Mouse (Mus musculus) cerebral cortex, adult 2 months (tissue): ENCODE data around the gene Rpl9-ps1.

Source experiments
- WGBS: fragments of 180-500 bp; shearing (Covaris S2); methylation state at CpG from one replicate; pipeline ENCODE4 v1.1.7; 2018; 5-methylcytosine and 5-hydroxymethylcytosine counted together

Gene Rpl9-ps1

DNA sequence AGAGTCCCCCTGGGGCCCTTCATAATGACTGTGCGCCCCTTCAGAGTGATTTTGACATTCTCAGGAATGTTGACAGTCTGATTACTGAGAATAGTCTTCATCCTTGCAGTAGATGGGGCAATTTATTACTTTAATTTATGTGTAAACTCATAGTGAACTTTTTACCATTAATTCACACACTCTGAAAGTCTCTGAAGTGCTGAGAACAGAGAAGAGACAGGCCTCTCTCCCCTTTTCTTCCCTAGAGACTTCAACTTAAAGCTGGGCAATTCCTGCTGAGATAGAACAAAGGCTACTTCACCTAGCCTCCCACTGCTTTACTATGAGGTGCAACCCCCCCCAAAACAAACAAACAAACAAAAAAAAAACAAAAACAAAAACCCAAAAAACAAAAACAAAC, at the start of gene Rpl9-ps1:
Gene Rpl9-ps1 (minus strand): TSS at position 101 of the 400 bp plus-strand sequence.
- WGBS: 92% methylated on average over 1 of the region's 1 CpGs

DNA sequence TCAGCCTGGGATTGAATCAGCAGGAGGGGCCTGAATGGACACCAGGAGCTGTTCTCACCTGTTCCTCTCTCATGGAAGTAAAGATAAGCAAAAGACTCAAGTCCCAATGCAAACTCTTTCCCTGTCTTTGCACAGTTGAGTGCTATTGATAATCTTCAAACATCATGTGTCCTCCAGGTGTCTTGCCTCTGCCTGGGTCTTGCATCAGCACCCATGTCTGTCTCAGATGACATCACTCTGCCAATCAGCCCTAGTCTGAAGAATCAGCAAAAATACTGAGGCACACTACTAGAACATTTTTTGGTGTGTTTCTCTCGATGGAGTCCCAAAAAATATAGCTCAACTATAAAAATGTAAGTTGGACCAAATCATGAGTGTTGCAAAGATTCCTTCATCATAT, 46.6 kb upstream of the Rpl9-ps1 start:
- WGBS: 73% methylated on average over 1 of the region's 1 CpGs

DNA sequence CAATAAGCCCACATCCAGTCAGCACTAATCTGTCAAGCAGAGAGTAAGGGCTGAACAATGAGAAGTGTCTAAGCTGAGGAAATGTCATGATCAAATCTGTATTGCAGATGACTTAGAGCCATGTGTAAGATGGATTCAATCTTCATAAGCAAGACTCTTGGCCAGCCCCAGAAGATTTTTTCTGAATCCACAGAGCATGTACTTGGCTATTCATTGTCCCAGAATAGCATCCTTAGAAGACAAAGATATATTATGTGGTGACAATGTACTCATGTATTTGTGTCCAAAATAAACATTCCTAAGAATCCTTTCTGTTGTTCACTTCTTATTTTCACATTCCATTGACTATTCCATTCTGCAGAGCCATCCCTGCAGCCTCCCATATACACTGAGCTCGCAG, 44.5 kb upstream of the Rpl9-ps1 start:
- 90% methylated on average over 1 of the region's 1 CpGs for WGBS

DNA sequence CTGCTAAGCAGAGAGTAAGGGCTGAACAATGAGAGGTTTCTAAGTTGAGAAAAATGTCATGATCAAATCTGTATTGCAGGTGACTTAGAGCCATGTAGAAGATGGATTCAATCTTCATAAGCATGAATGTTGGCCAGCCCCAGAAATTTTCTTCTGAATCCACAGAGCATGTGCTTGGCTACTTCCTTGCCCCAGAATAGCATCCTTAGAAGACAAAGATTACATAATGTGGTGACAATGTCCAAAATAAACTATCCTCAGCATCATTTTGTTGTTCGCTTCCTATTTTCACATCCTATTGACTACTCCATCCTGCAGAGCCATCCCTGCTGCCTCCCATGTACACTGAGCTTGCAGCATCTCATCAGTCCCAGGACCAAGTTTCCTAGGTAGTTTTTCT, 30.2 kb upstream of the Rpl9-ps1 start:
- WGBS: 41% methylated on average over 1 of the region's 1 CpGs

DNA sequence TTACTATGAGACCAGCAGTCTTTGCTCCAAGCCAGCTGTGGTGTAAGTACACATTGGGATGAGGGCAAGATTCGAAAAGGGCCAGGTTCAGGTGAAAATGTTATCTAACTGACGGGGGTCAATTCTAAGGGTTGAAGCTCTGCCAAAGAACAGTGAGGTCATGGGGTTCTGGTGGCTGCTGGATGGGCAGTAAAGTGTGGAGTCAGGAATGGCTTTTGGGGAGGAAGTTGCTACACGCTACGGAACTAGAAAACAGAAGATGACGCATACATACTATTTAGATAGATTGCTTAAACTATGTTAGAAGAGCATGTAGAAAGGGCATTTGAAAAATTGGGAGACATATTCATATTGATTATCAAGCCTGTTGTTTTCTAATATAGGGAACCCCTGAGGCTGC, 18.1 kb upstream of the Rpl9-ps1 start:
- 91% methylated on average over 5 of the region's 5 CpGs for WGBS

DNA sequence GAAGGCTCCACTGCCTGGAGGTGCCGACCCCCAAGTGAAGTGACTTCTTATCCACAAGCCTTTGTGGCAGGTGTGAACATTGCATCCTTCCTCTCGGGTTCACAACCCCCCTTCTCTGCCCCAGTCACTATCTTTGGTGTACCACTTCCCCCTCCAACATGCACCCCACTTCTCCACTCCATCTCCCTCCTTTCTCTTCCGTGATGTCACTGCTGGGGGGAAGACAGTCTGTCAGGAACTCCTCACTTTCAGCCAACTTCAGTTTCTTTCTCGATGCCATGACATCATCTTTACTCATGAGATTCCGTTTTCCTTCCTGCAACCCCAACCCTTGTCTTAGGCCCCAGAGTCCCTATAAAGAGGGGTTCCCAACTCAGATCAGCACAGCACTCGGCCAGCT, 16.8 kb upstream of the Rpl9-ps1 start, which contains the start of gene Ccl4:
Gene Ccl4 (plus strand): TSS at position 381 of the 400 bp plus-strand sequence.
- WGBS: 81% methylated on average over 6 of the region's 6 CpGs

DNA sequence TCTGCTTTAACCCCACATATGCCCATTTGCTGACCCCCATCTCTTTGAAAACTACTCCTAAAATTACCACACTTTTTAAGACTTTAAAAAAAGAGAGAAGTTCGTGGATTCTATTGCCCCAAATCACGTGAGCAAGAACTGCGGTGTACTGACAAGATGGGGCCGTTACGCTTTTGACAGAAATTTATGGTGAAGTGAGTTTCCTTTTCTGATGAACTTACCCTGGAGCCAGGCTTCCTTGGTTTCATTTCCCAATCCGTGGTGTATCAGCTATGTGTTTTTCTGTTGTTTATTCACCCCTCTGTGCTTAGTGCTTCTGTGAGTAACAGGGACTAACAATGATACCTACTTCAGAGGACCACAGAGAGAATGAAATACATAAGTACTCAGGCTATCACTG, 13.4 kb upstream of the Rpl9-ps1 start:
- WGBS: 78% methylated on average over 6 of the region's 6 CpGs

DNA sequence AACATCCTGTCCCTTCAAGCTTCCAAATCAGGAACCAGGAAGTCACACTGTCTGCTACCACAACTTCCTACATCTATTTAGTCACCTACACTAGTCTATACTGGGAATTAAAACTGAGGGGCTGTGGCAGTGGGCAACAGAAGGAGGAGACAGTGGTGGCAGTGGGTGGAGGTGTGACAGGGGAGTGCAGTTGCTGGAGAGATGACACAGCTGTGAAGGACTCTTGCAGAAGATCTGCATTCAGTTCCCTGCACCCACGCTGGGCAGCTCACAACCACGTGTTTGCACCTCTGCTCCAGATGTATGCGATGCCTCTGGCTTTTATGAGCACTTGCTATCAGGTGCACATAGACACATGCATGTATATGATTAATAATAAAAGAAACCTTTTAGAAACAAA, 12.1 kb upstream of the Rpl9-ps1 start:
- 80% methylated on average over 3 of the region's 3 CpGs for WGBS

DNA sequence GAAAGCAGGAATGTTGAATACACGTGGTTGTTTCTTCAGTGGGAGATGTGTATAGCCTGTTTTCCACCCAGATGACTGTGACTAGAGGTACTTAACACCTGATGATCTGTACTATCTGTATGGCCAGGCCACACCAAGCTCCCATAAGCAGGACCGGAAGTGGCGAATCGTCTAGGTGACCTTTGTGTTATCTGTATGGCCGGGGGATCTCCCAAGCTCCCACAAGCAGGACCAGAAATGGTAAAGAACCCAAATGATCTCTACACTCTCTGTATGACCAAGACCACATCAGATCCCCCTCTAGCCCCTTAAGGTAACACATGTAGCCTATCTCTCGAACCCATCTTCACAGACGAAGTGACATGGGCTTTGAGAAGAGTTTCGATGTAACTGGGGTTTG, 9.2 kb upstream of the Rpl9-ps1 start:
- 95% methylated on average over 8 of the region's 8 CpGs for WGBS

DNA sequence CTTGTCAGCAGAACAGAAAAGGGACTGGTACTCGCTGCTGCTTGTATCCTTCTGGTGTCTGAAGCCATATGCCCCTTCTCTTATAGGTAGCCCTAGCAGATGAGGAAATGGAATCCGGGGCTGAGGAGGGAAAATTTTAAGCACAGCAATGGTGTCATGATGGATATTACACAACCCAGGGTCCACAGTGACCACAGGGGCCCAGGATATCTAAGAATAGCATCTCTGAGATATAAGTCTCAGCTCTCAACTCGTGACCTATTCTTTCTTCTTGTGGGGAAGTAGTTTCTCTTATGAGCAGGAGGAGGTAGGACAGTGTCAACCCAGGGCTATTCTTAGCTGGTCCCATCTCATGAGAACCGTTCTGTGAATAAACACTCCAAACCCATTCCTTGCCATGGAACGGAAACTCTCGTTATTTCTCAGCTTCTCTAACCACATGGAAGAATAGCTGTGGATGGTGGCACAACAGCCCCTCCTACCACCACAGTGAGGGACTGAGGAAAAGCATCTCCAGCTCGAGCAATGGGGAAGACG, 4.0 kb upstream of the Rpl9-ps1 start, which contains the start of gene Ccl3:
Gene Ccl3 (minus strand): TSS at position 51 of the 537 bp plus-strand sequence.
- WGBS: 71% methylated on average over 8 of the region's 8 CpGs

DNA sequence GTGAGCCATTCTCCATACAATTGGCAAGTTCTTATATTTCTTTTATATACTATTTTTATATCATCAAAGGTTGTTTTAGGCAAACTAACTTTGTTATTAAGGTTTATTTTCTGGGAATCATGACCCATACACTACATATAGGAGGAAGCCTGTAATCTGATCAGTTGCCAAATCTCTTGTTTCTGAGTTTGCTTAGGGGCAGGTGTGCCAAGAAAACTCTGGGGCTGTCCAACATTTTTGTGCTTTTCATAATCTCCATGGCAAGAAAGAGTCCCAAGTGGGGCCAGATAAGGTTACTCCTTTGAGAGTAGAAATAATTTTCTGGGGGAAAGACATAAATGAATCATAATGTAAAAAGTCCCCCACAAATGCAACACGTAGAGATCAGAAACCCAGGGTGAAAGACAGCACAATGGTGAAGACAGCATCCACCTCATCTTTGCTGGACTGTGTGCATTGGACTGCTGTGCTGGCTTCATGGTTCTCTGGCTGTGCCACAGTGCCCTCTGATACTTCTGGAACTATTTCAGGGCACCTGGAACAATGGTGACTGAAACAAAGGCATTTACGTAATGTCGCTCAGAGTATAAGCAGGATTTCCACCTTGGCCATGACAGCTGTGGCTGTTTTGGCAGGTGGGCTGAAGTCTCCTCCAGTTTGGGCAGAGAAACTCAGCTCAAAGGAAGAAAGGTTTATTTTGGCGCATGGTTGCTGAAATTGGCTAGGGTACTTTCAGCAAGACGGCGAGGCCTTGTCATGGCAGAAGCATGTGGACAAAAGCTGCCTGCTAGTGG, 1.1 kb upstream of the Rpl9-ps1 start:
- WGBS: 86% methylated on average over 6 of the region's 6 CpGs

DNA sequence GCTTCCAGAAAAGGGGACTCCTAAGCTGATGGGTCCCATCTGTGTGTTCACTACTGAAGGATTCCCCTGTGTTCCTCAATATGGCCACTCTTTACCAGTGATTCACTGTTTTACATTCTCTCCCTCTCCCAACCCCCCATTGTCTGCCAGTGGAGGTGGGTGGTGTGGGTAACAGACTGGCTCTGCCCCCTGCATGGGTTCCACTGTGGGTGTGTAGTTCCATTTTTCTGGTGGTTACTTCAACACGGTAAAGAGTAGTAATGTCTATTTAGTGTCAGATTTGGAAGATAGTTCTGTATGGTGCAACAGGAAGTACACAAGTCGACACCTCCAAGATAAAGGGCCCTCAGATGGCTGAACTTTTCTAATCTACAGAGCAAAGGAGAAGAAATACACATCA, 4.2 kb downstream of the Rpl9-ps1 start:
- WGBS: 80% methylated on average over 2 of the region's 2 CpGs

DNA sequence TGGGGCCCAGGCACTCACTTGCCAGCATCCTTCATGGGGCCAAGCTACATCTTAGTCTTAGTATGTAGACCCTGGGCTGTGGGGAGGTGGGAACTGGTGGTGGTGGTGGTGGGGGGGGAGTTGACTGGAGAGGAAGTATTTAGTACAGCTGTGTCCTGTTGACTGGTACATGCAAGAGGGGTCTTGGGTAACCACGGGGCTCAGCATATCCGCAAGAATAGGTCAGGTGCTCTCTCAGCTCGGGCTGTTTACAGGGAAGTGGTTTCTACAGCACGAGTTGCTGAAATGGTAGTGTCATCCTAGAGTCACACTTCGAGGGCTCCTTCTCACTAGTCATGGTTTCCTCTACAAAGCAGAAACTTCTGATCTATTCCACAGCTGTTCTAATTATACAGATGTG, 5.3 kb downstream of the Rpl9-ps1 start:
- 89% methylated on average over 5 of the region's 5 CpGs for WGBS

DNA sequence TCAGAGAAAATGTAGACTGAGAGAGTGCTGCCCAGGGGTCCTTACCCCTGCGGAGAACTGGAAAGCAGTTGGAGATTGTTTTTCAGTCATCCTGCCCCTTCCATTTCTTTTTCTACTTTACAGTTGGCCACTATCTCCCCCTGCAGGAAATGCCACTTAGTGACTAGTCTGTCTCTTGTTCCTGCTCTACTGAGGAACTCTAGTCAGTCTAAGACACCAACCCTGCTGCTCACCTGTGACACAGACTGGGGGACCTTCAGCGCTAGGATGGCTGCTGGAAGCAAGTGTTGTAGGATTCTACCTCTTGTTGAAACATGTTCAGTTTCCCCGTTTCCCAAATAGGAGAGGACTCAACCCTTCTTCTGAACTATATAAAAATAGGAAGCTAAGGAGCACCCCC, 5.9 kb downstream of the Rpl9-ps1 start:
- 80% methylated on average over 3 of the region's 3 CpGs for WGBS

DNA sequence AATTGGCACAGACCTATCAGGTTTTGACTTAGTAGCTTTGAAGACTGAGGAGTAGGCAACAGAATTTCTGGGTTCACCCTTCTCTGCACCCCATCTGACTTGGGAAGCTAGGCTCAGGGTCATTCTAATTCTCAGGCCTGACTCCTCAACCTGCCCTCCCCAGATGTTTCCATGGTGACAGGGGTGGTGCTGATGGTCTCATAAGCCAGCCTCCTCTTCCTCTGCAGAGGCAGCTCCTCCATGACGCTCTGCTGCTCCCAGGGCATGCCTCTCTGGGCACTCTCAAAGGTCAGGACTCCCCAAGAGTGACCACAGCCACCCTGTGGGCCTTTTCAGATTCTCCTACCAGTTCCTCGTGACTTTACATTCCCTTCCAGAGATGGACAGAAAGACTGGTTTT, 6.5 kb downstream of the Rpl9-ps1 start:
- WGBS: 81% methylated on average over 2 of the region's 2 CpGs

DNA sequence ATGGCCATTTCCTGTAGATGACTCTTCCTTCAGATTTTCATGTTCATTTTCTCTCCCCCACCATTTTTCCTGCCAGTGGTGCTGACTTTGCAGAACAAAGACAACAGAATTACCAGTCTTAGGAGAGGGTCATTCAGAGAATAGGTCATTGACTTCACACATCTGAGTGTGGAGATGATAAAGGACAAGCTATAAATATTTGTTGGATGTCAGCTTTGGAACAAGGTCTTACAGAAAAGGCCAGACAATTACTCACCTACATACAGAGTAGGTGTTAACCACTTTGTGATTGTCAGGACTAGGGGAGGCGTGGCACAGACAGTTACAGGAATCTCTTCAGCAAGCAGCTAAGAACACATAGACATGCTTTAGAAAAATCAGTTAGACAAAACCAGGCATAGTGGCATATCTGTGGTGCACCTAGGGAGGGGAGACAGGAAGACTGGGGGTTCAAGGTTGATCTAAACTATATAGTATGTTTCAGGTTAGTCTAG, 8.6 kb downstream of the Rpl9-ps1 start:
- 84% methylated on average over 1 of the region's 1 CpGs for WGBS

DNA sequence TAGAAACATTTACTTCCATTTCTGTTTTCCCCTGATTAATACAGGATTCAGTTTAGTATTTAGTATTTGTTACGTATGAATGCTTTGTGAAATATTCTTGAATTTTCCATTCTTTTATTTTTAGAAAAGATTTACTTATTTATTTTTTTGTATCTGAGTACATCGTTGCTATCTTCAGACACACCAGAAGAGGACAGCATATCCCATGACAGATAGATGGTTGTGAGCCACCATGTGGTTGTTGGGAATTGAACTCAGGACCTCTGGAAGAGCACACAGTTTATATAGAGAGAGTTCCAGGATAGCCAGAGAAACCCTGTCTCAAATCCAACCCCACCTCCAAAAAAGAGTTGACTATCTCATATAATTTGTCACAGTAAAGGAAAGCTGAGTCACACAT, 10.5 kb downstream of the Rpl9-ps1 start:
- 71% methylated on average over 2 of the region's 2 CpGs for WGBS

DNA sequence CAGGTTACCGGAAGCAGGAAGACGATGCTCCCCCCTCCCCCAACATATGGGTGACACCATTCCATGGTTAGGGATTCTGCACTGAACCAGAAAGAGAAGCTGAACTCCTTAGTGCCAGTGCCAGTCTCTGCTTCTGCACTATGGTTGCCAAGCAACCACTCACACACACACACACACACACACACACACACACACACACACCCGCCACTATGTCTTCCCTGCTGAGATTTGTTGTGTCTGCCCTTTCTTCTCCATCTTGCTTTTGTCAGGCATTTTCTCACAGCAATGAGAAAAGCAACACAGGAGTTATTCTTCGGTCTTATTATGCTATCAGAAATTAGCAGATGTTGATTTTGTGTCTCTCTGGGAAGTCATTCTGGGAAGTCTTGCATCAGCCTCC, 11.0 kb downstream of the Rpl9-ps1 start:
- WGBS: 31% methylated on average over 4 of the region's 4 CpGs

DNA sequence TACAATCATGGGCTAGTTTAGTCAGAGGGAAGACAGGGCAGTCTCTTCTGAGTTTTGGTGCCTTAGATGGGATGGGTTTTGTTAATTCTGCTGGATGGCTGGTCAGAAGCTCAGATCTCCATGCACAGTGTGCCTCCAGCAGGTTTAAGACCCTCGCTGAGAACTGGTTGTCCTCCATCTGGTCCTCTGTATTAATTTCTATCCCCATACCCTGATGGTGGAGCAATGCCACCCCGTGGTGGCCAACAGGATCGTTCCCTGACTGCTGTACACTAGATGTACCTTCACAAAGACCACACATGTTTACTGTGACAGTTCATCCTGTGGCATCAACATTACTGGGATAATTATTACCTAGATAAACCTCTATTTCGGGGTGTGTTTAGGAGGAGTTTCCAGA, 12.7 kb downstream of the Rpl9-ps1 start:
- 74% methylated on average over 4 of the region's 4 CpGs for WGBS

DNA sequence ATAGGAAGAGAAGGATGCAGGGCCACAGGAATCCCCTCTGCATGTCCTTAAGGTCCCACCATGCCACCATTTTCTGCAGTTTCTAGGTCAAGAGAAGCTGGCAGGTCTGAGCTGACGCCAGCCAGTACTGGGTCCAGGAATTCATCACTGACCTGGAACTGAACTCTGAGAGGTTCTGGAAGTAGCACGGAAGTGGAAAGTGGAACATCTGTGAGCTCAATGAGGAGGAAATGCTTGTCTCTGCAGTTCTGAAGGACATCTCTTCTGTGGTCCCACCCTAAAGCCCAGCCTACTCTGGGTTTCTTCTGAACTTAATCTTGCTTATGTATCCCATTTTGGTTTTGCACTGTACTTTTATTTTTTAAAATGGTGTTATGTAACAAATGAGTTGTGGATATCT, 14.4 kb downstream of the Rpl9-ps1 start:
- 65% methylated on average over 2 of the region's 2 CpGs for WGBS

DNA sequence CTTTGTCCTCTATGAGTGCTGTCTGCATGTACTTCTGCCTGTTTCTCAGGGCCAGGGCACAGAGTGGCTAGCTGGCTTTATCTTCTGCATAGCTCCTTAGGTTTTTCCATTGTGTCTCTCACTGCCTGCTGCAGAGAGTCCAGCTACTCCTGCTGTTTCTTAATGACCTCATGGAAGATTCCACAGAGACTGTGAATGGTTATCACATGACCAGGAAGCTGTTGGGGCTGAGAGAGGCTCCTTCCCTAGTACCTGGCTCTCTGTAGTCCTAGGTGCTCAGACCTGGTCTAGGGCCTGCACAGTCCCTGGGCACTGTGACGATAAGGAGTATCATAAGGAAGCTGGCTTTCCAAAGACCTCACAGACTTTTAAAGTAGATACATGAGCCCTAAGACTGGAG, 14.8 kb downstream of the Rpl9-ps1 start:
- 100% methylated on average over 1 of the region's 1 CpGs for WGBS

DNA sequence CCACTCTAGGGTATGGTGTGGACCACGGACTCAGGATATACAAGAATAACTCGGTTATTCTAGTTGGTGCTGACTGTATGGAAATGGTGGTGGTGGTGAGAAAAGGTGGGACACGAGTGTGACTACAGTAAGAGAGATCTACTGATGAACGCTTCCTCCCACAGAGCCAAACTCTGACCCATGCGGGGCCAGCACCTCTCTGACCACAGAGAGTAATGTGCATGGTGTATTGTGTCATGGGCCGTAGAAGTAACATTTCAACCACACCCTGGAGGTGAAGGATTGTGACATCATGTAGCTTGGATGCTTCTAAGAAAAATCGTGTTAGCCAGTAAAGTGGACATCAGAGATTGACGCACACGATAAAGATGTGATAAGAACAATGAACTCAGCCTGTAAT, 16.6 kb downstream of the Rpl9-ps1 start:
- WGBS: 87% methylated on average over 9 of the region's 9 CpGs

DNA sequence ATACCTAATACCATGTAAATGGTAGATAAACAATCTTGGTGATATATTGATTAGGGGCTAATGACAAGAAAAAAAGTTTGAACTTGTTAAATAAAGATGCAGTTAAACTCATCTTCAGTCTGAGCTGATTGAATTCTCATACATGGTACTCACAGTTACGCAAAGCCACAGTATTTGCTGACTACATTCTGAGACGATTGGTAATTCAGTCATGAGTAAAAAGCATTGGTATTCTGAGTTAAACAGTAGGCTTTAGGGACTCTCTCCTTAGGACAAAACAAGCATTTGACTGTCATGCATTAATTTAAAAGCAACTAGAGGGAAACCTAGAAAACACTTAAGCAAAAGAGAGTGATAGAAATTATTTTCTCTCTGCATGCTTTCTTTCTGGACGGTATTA, 21.8 kb downstream of the Rpl9-ps1 start:
- WGBS: 92% methylated on average over 3 of the region's 3 CpGs
